Mouse (Mus musculus) adrenal gland, postnatal 10 days (tissue): ENCODE data around the gene Zic1. TPM values are rescaled to one million over a fixed set of nuclear protein-coding genes. Genes with fewer than 3 reads are reported as not detected.

Source experiments
- DNase-seq: peaks from one replicate; pipeline ENCODE4 v3.0.0; 2021; ENCODE audit warnings: mixed read lengths
- long read RNA-seq, 2 experiments: library from polyadenylated mRNA; stranded (forward); transcript quantifications; one replicate each; pipeline ENCODE4 v2.0.0; 2021
- total RNA-seq, 2 experiments: library from RNA; stranded (reverse); gene quantifications; 2 replicates each; pipeline ENCODE4 v1.2.3; 2021

Zic1 gene
- total RNA-seq: under 1 TPM; 0.18 to 0.51 TPM
- long read RNA-seq, experiment 1: 0 reads
- long read RNA-seq, experiment 2: 0 reads

- no peak for DNase-seq
These were observed at the start of gene Zic1 for GRCm38 (mm10) chr9:91365664-91366063. Zic1 (minus strand) TSS chr9:91365810.

GRCm38 (mm10) chr9:91414007-91414661 lies 48.5 kb upstream of the Zic1 start:
- DNase-seq: no peak

GRCm38 (mm10) chr9:91409771-91410170 lies 44.2 kb upstream of the Zic1 start:
- DNase-seq: no peak

GRCm38 (mm10) chr9:91406258-91406763 lies 40.7 kb upstream of the Zic1 start:
- DNase-seq: no peak

GRCm38 (mm10) chr9:91405753-91406178 lies 40.2 kb upstream of the Zic1 start:
- DNase-seq: no peak

- DNase-seq: no peak
These were observed 39.5 kb upstream of the Zic1 start for GRCm38 (mm10) chr9:91404905-91405752.

- DNase-seq: no peak
These were observed 38.6 kb upstream of the Zic1 start for GRCm38 (mm10) chr9:91404229-91404628.

- no peak for DNase-seq
These were observed 35.9 kb upstream of the Zic1 start for GRCm38 (mm10) chr9:91401471-91401870.

- DNase-seq: no peak
These were observed 35.0 kb upstream of the Zic1 start for GRCm38 (mm10) chr9:91400482-91401093.

- no peak for DNase-seq
These were observed 34.4 kb upstream of the Zic1 start for GRCm38 (mm10) chr9:91399976-91400375.

GRCm38 (mm10) chr9:91395066-91395772 lies 29.6 kb upstream of the Zic1 start:
- DNase-seq: no peak

- no peak for DNase-seq
These were observed 28.6 kb upstream of the Zic1 start for GRCm38 (mm10) chr9:91394211-91394646.

GRCm38 (mm10) chr9:91393376-91394068 lies 27.9 kb upstream of the Zic1 start:
- DNase-seq: no peak

GRCm38 (mm10) chr9:91388173-91388572 lies 22.6 kb upstream of the Zic1 start:
- no peak for DNase-seq

- no peak for DNase-seq
These were observed 22.1 kb upstream of the Zic1 start for GRCm38 (mm10) chr9:91387740-91388080.

- no peak for DNase-seq
These were observed 21.5 kb upstream of the Zic1 start for GRCm38 (mm10) chr9:91386891-91387739.

- DNase-seq: no peak
These were observed 20.9 kb upstream of the Zic1 start for GRCm38 (mm10) chr9:91386502-91386890.

- DNase-seq: no peak
These were observed 20.2 kb upstream of the Zic1 start for GRCm38 (mm10) chr9:91385561-91386430.

GRCm38 (mm10) chr9:91384693-91385560 lies 19.3 kb upstream of the Zic1 start:
- no peak for DNase-seq
